Mouse (Mus musculus) gastrocnemius, postnatal 36 days (tissue): ENCODE measurements around the gene Nelfcd. TPM values are rescaled to one million over a fixed set of nuclear protein-coding genes. Genes with fewer than 3 reads are reported as not detected.

ENCODE experiments used
- DNase-seq, 2 experiments: peaks; one replicate each; pipeline ENCODE4 v3.0.0; 2022
- intact Hi-C: fragments of 180-260 bp; cut with DNase I; formaldehyde crosslinking; loops from one replicate; pipeline ENCODE4 v1.15.1; 2025
- total RNA-seq, 2 experiments: library from RNA; stranded (reverse); gene quantifications; 2 replicates each; pipeline ENCODE4 v1.2.3; 2021

Gene Nelfcd
- total RNA-seq, 2 experiments from 2014 or later: 19.2 to 21.2 TPM

- DNase-seq: no peak
- intact Hi-C loops: loop anchor here (5.0 kb wide), 1 partner anchor 139 kb away; no protein-coding TSS in a partner anchor
Observed at GRCm38 (mm10) chr2:174470786-174471405, 55.3 kb downstream of the Nelfcd start.

DNA sequence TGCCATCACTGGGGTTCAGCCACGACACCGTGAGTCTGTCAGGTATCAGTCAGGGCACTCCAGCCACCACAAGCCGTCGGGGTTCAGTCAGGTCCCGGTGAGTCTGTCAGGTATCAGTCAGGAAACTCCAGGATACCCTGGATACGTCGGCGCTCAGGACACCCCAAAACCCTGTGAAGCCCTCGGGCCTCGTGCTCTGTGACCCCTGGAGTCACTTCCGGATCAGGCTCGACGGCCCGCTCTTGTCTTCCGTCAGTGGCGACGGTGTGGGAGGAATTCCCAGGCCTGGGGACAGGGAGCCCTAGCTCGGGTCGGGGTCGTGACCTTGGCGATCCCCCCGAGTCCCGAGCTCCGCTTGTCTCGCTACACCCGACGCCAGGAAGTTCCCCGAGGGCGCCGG is 56.8 kb downstream of the Nelfcd start:
- DNase-seq: peak in 1 of 2 experiments; percentile 18
- intact Hi-C loops: loop anchor here (5.0 kb wide), 1 partner anchor 140 kb away; no protein-coding TSS in a partner anchor

DNA sequence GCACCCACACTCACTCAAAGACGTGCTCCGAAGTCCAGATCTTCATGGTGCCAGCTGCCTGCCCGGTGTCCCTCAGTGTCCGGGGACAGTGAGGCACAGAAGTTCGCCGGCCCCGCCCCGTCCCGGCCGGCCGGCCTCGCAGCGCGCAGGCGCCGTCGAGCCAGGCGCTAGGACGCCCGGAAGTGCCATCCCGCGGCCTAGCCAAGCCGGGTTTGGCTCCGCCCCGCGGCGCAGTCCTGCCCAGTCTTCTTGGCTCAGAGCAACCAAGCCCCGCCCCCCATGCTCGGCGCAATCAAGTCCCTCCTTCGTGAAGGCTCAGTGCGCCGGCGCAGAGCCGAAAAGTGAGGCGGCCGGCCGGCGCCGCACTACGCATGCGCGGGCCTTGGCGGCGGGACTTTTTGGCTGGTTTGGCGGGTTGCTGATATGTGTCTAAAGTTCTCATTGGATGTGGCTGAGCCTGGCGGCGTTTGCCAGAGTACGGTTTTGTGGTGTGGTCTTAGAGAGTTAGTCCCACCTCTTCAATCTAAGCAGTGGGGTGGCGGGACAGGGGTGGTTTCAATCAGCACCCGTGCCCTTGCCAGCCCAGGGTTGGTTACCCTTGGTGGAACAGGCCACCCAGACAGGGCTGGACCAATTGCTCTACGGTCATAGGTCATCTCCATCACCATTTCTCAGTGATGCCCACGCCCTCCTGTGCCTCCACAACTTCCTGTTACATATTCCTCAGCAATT is 57.4 kb downstream of the Nelfcd start, which contains the start of gene Prelid3b:
TSS of gene Prelid3b (minus strand) at position 264 of the 732 bp plus-strand sequence.
- intact Hi-C loops: loop anchor here (5.0 kb wide), 1 partner anchor 141 kb away; no protein-coding TSS in a partner anchor
- peak; percentile 99 to 100 for DNase-seq

DNA sequence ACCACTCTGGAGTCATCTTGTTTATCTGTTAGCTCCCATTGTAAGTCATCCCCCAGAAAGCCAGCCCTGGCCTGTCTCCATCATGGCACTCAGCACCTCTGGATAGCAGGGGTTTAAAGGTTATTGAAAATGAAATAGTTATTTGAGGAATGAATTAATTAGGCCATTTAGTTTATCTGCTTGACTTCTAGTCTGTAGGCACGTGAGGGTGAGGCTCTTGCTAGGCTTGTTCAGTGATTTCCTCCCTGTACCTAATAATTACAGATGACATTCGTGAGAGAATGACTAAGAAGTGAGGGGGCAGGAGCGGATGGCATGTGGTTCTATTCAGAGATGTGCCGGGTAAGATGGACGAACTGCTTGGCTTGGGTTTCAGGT is 57.9 kb downstream of the Nelfcd start:
- intact Hi-C loops: loop anchor here (5.0 kb wide), 1 partner anchor 141 kb away; no protein-coding TSS in a partner anchor
- DNase-seq: no peak

Other genes starting within 250 kb of the Nelfcd start
- gene Gnas, start 131.5 kb upstream of the Nelfcd start, total RNA-seq: 1,000 to 10,000 TPM; 1,262 to 1,407 TPM
- gene Gm20721, start 69.1 kb upstream of the Nelfcd start, total RNA-seq: 1 to 10 TPM; 2.4 to 3.0 TPM
- 10 to 100 TPM; 23.4 to 24.7 TPM for gene Ctsz, start 23.2 kb downstream of the Nelfcd start, total RNA-seq
- not detected for gene Tubb1, start 34.9 kb downstream of the Nelfcd start, total RNA-seq
- gene Atp5e, start 48.3 kb downstream of the Nelfcd start, total RNA-seq: 1,000 to 10,000 TPM in 1 of 2 experiments, 100 to 1,000 TPM in 1; 994 to 1,118 TPM
- 10 to 100 TPM; 43.1 to 48.1 TPM for gene Prelid3b, start 57.3 kb downstream of the Nelfcd start, total RNA-seq
- under 1 TPM in 1 of 2 experiments, not detected in 1; 0.05 TPM for gene Zfp831, start 227.7 kb downstream of the Nelfcd start, total RNA-seq